Mouse (Mus musculus) heart, adult 18-20 months (tissue): ENCODE data around the gene Ifitm5. TPM values are rescaled to one million over a fixed set of nuclear protein-coding genes. Genes with fewer than 3 reads are reported as not detected.

Experiments used
- DNase-seq, 2 experiments: peaks; one replicate each; pipeline ENCODE4 v3.0.0; 2021 to 2022; ENCODE audit warnings: mixed read lengths in 1 of 2
- total RNA-seq, 2 experiments: library from RNA; stranded (reverse); gene quantifications; 2 replicates each; pipeline ENCODE4 v1.2.3; 2021

Gene Ifitm5
- total RNA-seq, 2 experiments from 2014 or later, result 0.46 TPM; not detected in 1

GRCm38 (mm10) chr7:140941222-140942051 is 8.7 kb downstream of the Ifitm5 start, which contains the start of gene Pgghg:
TSS of gene Pgghg (plus strand) at chr7:140941391.
- peak; percentile 92 to 96 for DNase-seq

- DNase-seq, result peak; percentile 35 to 45
Measured at GRCm38 (mm10) chr7:140939669-140940171, 10.4 kb downstream of the Ifitm5 start.

- no peak for DNase-seq
Measured at GRCm38 (mm10) chr7:140938896-140939295, 11.2 kb downstream of the Ifitm5 start.

- DNase-seq, result no peak
Measured at GRCm38 (mm10) chr7:140938436-140938835, 11.7 kb downstream of the Ifitm5 start.

- no peak for DNase-seq
Measured at GRCm38 (mm10) chr7:140927181-140927580, 22.9 kb downstream of the Ifitm5 start.

- no peak for DNase-seq
Measured at GRCm38 (mm10) chr7:140923070-140923775, 26.9 kb downstream of the Ifitm5 start.

- DNase-seq, result peak in 1 of 2 experiments; percentile 68
Measured at GRCm38 (mm10) chr7:140922398-140923069, 27.6 kb downstream of the Ifitm5 start.

- DNase-seq, result no peak
Measured at GRCm38 (mm10) chr7:140921225-140921975, 28.7 kb downstream of the Ifitm5 start.

- DNase-seq, result no peak
Measured at GRCm38 (mm10) chr7:140920418-140921029, 29.6 kb downstream of the Ifitm5 start, which contains the start of gene Nlrp6. TSS of gene Nlrp6 (plus strand) at chr7:140920902.

- DNase-seq, result no peak
Measured at GRCm38 (mm10) chr7:140919911-140920310, 30.2 kb downstream of the Ifitm5 start.

GRCm38 (mm10) chr7:140914031-140914690 is 35.9 kb downstream of the Ifitm5 start:
- no peak for DNase-seq

- DNase-seq, result no peak
Measured at GRCm38 (mm10) chr7:140912846-140913482, 37.1 kb downstream of the Ifitm5 start.

GRCm38 (mm10) chr7:140912293-140912692 is 37.8 kb downstream of the Ifitm5 start:
- DNase-seq, result no peak

GRCm38 (mm10) chr7:140908634-140909107 is 41.4 kb downstream of the Ifitm5 start:
- peak; percentile 82 to 92 for DNase-seq

- no peak for DNase-seq
Measured at GRCm38 (mm10) chr7:140908181-140908580, 41.9 kb downstream of the Ifitm5 start.

- DNase-seq, result no peak
Measured at GRCm38 (mm10) chr7:140907697-140908096, 42.4 kb downstream of the Ifitm5 start.

GRCm38 (mm10) chr7:140907131-140907530 is 43.0 kb downstream of the Ifitm5 start:
- no peak for DNase-seq

GRCm38 (mm10) chr7:140905642-140906081 is 44.4 kb downstream of the Ifitm5 start:
- DNase-seq, result no peak

- DNase-seq, result peak; percentile 70 to 92
Measured at GRCm38 (mm10) chr7:140903212-140903611, 46.9 kb downstream of the Ifitm5 start.
